Mouse (Mus musculus) T-cell, adult 2 months (primary cell): ENCODE measurements at regions not wholly inside any gene's neighbourhood (a gene's known extent, or its start where the extent isn't known, plus 50 kb on each side); places are given as distances from the start of the nearest gene placed in this dataset.

ENCODE experiments used
- DNase-seq: peaks from one replicate; pipeline ENCODE4 v3.0.0; 2022; ENCODE audit warnings: low spot score

GRCm38 (mm10) chr10:111827246-111827645 lies 145.2 kb upstream of the Krr1 start:
- DNase-seq = no peak

GRCm38 (mm10) chr10:111827930-111828329 lies 144.5 kb upstream of the Krr1 start:
- no peak for DNase-seq

DNA sequence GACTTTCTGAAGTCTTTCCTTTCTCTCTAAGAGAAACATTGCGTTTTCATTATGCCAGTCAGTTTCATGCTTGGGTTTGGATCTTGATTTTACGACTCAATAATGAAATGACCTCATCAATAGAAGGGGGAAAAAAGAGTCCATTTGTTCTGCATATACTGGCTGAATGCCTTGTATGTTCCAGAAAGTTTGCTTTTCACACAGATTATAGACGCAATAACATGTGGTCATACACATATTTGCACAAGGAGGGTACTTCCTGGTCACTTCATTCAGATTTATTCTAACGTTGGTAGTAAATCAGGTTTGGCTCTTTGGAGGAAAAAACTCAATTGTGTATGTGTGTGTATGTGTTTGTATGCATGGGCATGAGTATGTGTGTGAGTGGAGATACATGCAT lies 143.9 kb upstream of the Krr1 start:
- no peak for DNase-seq

- no peak for DNase-seq
These were observed 143.2 kb upstream of the Krr1 start for GRCm38 (mm10) chr10:111829291-111829690.

DNA sequence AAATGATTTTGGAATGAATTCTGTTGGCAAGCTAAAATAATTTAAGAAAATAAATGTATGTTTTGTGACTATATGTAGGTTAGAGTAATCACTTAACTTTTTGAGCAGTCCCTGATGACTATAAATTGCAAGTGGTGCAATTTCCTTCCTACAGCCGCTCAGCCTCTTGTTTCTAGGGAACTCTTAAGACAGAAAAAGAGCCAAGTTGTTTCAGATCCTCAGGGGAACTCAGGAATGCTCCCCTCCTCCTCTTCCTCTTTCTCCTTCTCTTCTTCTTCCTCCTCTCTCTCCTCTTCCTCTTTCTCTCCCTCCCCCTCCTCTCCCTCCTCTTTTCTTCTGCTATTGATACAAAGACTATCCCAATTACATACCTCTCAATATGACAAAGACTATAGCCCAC lies 141.4 kb upstream of the Krr1 start:
- no peak for DNase-seq

DNA sequence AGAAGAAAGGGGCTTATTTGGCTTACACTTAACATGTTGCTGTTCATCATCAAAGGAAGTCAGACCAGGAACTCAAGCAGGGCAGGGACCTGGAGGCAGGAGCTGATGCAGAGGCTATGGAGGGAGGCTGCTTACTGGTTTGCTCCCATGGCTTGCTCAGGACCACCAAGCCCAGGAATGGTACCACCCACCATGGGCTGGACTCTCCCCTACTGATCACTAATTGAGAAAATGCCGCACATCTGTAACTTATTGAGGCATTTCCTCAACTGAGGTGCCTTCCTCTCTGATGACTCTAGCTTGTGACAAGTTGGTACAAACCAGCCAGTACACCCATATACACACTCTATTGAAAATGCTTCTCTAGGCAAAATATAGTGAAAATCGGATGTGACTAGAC lies 138.9 kb upstream of the Krr1 start:
- no peak for DNase-seq

DNA sequence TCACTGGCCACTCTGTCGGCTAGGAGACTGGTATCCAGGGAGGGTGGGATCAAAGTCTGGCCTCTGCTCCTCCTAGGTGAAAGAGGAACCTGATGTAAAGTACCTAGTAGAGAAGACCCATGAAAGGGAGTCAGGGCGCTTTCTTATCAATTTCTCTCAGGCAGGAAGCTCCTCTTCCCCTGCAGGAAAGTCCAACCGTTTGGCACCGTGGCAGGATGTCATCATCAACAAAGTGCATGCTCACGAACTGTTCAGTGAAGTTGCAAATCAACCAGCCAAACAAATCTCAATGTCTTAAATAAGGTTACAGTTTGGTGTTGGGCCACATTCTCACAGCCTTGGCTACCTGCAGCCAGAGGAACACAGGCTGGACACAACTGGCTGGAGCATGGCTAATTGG lies 138.2 kb upstream of the Krr1 start:
- no peak for DNase-seq

GRCm38 (mm10) chr10:111834925-111835823 lies 137.3 kb upstream of the Krr1 start:
- no peak for DNase-seq

GRCm38 (mm10) chr10:111836191-111836590 lies 136.3 kb upstream of the Krr1 start:
- DNase-seq = no peak

DNA sequence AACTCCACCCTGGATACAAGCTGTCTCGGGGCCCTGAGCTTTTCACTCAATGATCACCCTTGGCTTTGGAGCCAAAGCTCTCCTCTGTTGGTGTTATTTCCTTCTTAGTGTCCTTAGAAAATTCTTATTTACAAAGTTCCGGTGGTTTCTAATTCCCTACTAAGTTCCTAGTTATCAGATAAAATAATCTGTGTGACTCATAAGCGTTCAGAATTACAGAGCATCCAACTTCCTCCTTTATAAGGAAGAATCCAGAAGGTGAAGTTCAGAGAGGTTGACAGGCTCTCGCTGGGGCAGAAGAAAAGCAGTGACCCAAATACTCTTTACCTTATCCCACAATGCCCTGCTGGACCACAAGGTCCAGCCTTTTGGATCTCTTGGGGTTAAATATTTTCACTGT lies 135.7 kb upstream of the Krr1 start:
- no peak for DNase-seq

- no peak for DNase-seq
These were observed 130.1 kb upstream of the Krr1 start for GRCm38 (mm10) chr10:111842321-111842775.

DNA sequence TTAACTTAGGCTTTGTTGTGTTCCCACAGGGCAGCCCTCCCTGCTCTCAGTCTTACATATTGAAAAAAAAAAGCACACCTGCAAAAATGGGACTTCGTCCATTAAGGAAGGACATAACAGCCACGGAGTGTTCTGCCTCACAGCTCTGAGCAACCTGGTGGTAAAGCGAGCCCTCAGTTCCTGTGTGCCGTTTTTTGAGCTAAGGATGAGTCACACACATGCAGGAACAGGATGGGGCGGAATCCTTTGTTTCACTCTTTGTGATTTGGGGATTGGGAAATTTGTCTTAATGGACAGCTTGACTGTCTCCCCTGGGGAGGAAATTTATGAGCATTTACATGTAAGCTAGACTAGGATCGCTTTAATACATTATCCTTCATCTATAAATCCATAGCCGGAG lies 129.6 kb upstream of the Krr1 start:
- no peak for DNase-seq

- no peak for DNase-seq
These were observed 129.2 kb upstream of the Krr1 start for GRCm38 (mm10) chr10:111843301-111843700.

- no peak for DNase-seq
These were observed 128.3 kb upstream of the Krr1 start for GRCm38 (mm10) chr10:111844144-111844543.

GRCm38 (mm10) chr10:111845946-111846345 lies 126.5 kb upstream of the Krr1 start:
- DNase-seq = no peak

- no peak for DNase-seq
These were observed 118.2 kb upstream of the Krr1 start for GRCm38 (mm10) chr10:111854254-111854653.

- DNase-seq = no peak
These were observed 117.0 kb upstream of the Krr1 start for GRCm38 (mm10) chr10:111855496-111855895.

GRCm38 (mm10) chr10:111858403-111858802 lies 114.1 kb upstream of the Krr1 start:
- no peak for DNase-seq

DNA sequence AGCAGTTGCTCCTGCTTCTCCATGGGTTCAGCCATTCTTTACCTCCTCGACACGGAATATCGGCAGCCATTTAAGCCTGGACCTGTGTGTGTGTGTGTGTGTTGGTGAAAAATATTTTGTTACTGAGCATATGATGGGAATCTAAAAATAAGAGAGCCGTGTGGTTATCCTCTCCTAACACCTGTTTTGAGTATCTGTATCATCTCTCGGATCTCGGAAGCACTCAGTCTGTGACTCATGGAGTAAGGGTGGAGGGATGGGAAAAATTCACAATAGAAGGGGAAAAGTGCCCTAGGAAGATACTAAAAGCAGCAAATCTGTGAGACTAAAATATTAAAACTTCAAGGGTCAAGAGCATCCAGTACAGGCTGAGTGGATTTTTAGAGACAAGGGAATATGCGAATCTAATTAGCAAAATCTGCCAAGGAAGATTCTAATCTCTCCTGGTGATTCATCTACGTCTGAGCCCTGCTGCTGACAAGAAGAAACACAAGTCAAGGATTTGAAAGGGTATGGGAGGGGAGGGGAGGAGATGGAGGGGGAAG lies 107.1 kb upstream of the Krr1 start:
- DNase-seq = no peak

DNA sequence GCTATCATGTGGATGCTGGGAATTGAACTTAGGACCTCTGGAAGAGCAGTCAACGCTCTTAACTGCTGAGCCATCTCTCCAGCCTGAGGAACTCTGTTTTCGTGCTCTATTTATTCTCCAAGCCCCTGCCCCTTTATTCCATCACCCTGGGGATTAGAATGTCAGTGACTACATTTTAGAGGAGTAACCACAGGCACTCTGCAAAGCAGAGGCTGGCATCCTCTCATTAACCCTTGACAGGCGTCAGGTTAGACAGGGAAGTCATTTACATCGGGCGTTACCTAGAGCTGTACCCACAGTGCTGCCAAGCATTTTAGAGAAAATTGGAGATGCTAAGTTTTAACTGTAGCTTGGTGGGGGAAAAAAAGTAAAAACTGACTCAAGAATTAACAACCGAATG lies 105.4 kb upstream of the Krr1 start:
- DNase-seq = no peak

DNA sequence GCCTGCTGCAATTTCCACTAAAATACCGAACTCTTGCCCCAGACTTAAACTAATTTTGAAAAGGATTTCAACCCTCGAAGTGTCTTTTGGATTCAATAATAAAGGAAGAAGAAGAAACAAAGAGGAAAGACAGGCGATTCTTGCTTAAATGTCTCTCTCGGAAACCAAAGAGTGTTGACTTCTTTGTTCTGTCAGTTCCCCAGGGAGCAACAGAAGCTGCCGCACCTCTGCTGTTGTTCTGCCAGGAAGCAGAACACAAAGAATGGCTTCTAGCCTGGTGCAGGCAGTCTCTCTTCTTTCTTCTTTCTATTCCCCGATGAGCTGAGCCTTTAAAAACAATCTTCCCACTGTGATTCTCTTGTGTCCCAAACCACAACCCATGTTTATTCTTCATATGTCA lies 104.9 kb upstream of the Krr1 start:
- no peak for DNase-seq

GRCm38 (mm10) chr10:111880354-111880753 lies 92.1 kb upstream of the Krr1 start:
- no peak for DNase-seq

GRCm38 (mm10) chr10:111881339-111882211 lies 90.9 kb upstream of the Krr1 start:
- no peak for DNase-seq
